Mouse (Mus musculus): ENCODE data around the gene Cenpu.

Cenpu gene

GRCm38 (mm10) chr8:46600959-46601707 is 49.3 kb downstream of the Cenpu start:
- no peak for DNase-seq

- DNase-seq: no peak
Observed at GRCm38 (mm10) chr8:46603587-46603986, 51.8 kb downstream of the Cenpu start.

- no peak for DNase-seq
Observed at GRCm38 (mm10) chr8:46606930-46607329, 55.1 kb downstream of the Cenpu start.

GRCm38 (mm10) chr8:46611557-46611956 is 59.7 kb downstream of the Cenpu start:
- no peak for DNase-seq

GRCm38 (mm10) chr8:46612913-46613312 is 61.1 kb downstream of the Cenpu start:
- no peak for DNase-seq

GRCm38 (mm10) chr8:46613377-46613776 is 61.5 kb downstream of the Cenpu start:
- DNase-seq: no peak

GRCm38 (mm10) chr8:46615936-46616335 is 64.1 kb downstream of the Cenpu start:
- DNase-seq: no peak

- DNase-seq: peak; percentile 97
Observed at GRCm38 (mm10) chr8:46616879-46617689, 65.3 kb downstream of the Cenpu start, which contains the start of the genes Primpol and Casp3. Primpol (minus strand) TSS chr8:46617212. Casp3 (plus strand) TSS chr8:46617291.

GRCm38 (mm10) chr8:46617690-46618620 is 66.1 kb downstream of the Cenpu start:
- peak in 1 of 2 experiments; percentile 56 for DNase-seq

- no peak for DNase-seq
Observed at GRCm38 (mm10) chr8:46618639-46619320, 67.0 kb downstream of the Cenpu start.

GRCm38 (mm10) chr8:46622446-46623270 is 70.8 kb downstream of the Cenpu start:
- DNase-seq: no peak

GRCm38 (mm10) chr8:46625166-46625565 is 73.3 kb downstream of the Cenpu start:
- no peak for DNase-seq

GRCm38 (mm10) chr8:46626642-46627041 is 74.8 kb downstream of the Cenpu start:
- DNase-seq: no peak

GRCm38 (mm10) chr8:46627881-46628280 is 76.1 kb downstream of the Cenpu start:
- DNase-seq: peak in 1 of 2 experiments; percentile 19

GRCm38 (mm10) chr8:46628645-46629044 is 76.8 kb downstream of the Cenpu start:
- DNase-seq: no peak

Measured in cerebellum, postnatal 14 days (tissue).